Mouse (Mus musculus): ENCODE data around the gene Zfp712.

The Zfp712 gene

DNA sequence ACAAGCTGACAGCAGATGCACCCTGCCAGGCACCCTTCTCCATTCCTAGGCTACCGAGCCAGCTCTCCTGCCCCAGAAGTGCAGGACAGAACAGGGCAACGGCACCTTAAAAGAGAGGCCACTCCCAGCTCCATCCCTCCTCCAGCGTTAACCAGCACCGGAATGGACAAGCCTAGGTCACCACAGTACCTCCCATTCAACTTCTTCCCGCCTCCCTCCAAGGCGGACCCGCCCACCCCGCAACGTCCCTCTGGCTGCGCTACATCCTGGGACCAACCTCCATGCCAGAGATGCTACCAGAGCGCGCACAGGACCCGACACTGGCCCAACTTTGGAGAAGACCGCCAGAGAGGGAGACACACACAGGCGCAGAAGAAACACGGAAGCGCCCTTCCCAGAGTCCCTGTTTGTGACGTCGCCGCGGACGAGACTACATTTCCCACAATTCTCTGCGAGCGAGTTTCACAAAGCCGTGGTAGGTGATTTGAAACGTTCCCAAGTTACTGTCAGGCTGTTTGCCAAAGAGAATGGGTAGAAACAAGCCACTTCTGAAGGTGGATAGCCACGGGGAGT is at the start of gene Zfp712:
Gene Zfp712, minus strand, starts transcription at position 385 of the 573 bp plus-strand sequence.
- peak; percentile 97 for DNase-seq (ENCODE audit: low spot score)

DNA sequence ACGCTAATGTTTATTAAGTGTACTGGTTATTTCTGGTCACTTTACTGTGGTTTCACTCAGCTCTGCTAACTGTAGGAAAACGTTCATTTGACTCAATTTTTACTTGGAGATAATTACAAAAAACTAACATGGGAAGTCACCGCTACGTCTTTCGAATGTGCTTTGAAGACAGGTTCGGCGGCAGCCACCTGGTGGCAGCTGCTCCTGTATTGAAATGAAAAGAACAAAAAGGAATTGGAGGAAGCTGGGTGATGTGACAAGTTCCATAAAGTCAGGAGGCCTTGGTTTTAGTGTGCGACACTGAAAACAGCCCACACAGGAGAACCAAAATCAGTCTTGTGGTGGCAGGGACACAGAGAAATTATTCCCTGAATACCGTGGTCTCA is 47.8 kb upstream of the Zfp712 start:
- no peak for DNase-seq (ENCODE audit: low spot score)

GRCm38 (mm10) chr13:67108194-67108820 is 47.3 kb upstream of the Zfp712 start, which contains the start of gene Gm28557:
Gm28557 (minus strand) TSS chr13:67108604.
- DNase-seq (ENCODE audit: low spot score): peak; percentile 98

DNA sequence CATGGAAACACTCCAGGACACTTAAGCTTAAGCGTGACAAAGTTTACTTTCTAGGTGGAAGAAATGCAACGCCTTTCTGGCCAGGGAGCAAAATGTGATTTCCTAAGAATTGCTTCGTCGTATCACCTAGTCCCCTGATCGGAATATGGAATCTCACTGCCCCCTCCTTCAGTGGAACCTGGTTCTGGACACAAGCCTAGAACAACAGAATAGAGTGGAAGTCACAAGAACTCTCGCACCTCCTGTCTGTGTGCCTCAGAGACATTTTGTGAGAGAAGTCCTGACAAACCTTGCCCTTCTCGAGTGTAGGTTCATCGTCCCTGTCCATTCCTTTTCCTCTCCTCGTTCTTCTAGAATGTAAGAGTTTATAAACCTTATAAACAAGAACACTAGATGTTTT is 46.7 kb upstream of the Zfp712 start:
- peak; percentile 69 for DNase-seq (ENCODE audit: low spot score)

- no peak for DNase-seq (ENCODE audit: low spot score)
Measured at GRCm38 (mm10) chr13:67097876-67098275, 36.9 kb upstream of the Zfp712 start, which contains the start of gene Zfp708. Zfp708 (minus strand) TSS chr13:67097976.

DNA sequence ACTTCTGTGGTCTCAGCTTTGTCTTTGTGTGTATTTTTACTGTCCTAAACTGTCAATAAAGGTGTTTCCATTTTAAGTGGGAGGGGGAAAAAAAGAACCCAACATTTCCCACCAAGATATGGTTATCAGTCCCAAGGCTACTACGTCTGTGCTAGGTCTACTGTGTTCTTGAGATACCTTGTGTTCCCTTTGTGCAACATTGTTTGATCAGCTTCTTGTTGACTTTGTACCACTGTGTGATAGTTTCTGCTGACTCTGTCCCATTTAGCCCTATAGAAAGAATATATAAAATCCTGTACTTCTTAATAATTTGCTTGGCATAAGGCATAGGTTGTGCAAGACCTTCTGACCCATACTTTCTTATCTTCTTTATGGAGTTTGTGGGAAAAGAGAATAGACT is 29.2 kb upstream of the Zfp712 start:
- no peak for DNase-seq (ENCODE audit: low spot score)

GRCm38 (mm10) chr13:67081946-67082345 is 21.0 kb upstream of the Zfp712 start:
- DNase-seq (ENCODE audit: low spot score): no peak

- DNase-seq (ENCODE audit: low spot score): peak; percentile 85
Measured at GRCm38 (mm10) chr13:67081142-67081713, 20.3 kb upstream of the Zfp712 start.

DNA sequence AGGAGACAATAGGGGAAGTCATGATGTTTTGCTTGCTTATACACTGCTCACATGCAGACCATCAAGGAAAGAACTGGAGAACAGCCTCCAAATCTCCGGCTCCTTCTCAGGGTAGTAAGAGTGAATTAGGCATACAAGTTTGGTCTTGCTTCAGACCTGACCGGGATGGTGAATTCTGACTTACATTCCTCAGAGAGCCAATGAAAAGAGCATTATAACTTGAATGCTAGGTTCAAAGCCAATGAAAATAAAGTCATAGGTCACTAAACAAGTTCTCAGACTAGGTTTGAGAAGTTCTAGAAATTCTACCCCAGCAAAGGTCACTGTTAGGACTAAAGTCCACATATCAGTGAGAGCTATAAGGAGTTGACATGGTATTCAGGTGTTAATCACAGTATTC is 16.3 kb upstream of the Zfp712 start:
- DNase-seq (ENCODE audit: low spot score): peak; percentile 24

DNA sequence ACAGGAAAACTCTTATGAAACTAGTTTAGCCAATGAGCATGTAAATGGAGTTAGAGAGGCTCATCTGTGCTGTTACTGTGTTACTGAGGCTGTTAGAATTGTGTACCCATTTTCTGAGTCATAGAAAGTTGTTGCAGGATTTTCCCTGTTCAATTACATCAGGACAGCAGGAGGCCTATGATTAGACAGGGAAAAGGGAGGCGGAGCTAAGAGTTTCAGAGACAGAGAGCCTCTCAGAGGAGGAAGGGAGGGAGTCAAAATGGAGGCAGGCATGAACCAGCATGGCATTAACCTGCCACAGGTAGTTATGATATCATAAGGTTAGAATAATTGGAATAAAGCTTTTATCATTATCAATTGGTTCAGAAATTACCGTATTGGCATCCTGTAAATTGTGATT is 11.8 kb upstream of the Zfp712 start:
- no peak for DNase-seq (ENCODE audit: low spot score)

DNA sequence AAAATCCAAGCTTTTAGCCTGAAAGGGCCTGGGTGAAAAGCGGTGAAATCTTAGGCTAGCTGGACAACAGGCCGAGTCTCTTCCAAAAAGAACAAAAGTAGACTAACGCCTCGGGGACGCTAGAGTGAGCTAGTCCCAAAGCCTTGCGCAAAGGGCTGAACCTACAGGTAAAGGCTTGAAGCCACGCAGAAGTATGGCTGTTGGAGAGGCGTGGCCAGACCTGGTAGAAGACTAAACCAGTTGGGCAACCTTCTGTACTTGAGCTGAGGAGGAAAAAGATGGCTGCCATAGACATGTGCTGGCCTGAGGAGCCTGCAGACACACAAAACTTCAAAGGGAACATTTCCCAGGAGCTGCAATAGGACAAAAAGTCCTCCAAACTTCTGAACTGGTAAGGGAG is 4.4 kb upstream of the Zfp712 start:
- DNase-seq (ENCODE audit: low spot score): no peak

DNA sequence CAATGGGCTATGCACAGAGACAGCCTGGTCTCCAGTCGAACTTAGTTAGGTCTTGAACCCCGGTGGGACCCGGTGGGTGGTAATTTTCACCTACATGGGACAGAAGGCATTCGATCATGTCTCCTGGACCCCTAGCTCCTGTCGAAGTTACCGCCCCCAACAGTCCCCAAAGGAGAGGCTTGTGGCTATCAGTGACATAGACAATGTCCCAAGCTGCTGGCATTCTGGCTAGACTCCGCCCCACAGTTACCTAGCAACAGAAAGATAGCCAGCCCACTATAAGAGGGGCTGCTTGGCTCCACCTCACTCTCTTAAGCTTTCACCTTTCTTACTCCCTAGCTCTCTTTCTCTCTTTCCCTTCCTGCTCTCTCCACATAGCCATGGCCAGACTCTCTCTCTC is 1.5 kb upstream of the Zfp712 start:
- DNase-seq (ENCODE audit: low spot score): no peak

GRCm38 (mm10) chr13:67060161-67060785 is 697 bp downstream of the Zfp712 start:
- peak; percentile 48 for DNase-seq (ENCODE audit: low spot score)
